Mouse (Mus musculus): ENCODE measurements at regions not wholly inside any gene's neighbourhood (a gene's known extent, or its start where the extent isn't known, plus 50 kb on each side); places are given as distances from the start of the nearest gene placed in this dataset.

DNA sequence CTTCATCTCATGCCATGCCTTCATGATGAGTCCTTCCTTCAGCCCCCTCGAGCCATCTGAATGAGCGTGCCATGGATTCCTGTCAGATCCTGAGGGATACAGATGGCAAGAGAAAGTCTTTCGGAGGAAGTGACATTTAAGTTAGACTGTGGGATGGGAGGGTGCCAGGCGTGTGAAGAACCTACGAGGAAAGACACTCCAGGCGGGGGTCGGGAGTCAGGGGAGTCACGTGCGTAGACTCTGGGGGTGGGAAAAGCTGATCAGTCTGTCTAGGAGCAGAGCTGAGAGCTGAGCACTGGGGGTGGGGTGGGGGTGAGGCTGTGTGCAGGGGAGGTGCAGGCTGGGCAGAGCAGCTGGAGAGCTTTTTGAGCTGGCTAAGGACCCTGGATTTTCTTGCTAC lies 152.0 kb upstream of the Gjb5 start:
- H3K27ac ChIP-seq (replicated peaks) = no peak overlapping the region
- H3K4me1 ChIP-seq = no peaks in the 10 kb centered on the region

DNA sequence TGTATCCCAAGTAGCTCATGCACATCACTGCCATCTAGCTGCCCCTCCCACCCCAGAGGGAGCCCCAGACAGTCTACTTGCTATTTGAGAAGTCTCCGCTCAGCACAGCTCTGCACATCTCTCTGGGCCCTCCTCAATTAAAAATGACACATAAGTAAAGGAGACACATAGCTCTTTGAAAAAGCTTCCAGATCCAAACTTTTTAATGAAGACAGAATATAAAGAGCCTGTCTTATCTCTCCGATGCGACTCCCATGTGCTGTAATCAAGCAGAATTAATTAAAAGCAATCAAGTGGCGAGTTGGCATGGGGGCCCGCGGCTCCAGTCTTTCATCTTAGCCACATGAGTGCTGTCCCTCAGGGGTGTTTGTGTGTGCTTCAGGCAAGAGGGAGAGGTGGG lies 144.6 kb upstream of the Gjb5 start:
- Histone ChIP-seq H3K9ac (no peak overlapping the region), H3K27ac (replicated peaks) (no peak overlapping the region), H3K36me3 (no peaks in the 10 kb centered on the region), H3K9me3 (no peaks in the 10 kb centered on the region), H3K4me3 (no peak overlapping the region), H3K27me3 (replicated peaks) (no peaks in the 10 kb centered on the region), H3K4me1 (no peaks in the 10 kb centered on the region), H3K4me2 (no peak overlapping the region)
- 73% methylated on average over 6 of the region's 6 CpGs for WGBS
- no peak for ATAC-seq (ENCODE audit: extremely low read depth, insufficient number of reproducible peaks, low FRiP score, low TSS enrichment)

More for the DNA sequence above, 152.0 kb upstream of the Gjb5 start:
- no peaks in the 10 kb centered on the region for H3K36me3 ChIP-seq
- WGBS = 71% methylated on average over 9 of the region's 9 CpGs
- H3K4me3 ChIP-seq = no peak overlapping the region
- H3K9ac ChIP-seq = no peak overlapping the region
- no peak overlapping the region for H3K4me2 ChIP-seq
- no peaks in the 10 kb centered on the region for H3K9me3 ChIP-seq
- no peak for ATAC-seq (ENCODE audit: extremely low read depth, insufficient number of reproducible peaks, low FRiP score, low TSS enrichment)
- H3K27me3 ChIP-seq (replicated peaks) = no peaks in the 10 kb centered on the region

DNA sequence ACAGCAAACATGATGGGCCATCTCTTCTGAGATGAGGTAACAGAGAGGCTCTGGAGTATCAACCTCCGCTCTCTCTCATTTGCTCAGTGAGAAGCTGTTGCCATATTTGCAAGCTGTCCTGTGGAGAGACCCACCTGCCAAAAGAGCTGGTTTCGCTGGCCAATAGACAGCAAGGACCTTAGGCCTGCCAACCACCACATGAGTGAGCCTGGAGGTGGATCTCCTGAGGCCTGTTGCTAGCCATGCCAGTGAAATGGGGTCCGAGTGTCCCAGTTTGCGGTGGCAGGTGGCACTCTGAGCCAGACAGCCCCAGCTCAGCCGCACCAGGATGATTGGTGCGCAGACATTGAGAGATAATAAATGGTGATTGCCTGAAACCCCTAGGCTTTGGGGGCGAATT lies 143.9 kb upstream of the Gjb5 start:
- Histone ChIP-seq H3K36me3 (no peaks in the 10 kb centered on the region), H3K27me3 (replicated peaks) (no peaks in the 10 kb centered on the region), H3K4me2 (no peak overlapping the region), H3K27ac (replicated peaks) (no peak overlapping the region), H3K4me1 (no peaks in the 10 kb centered on the region), H3K9ac (no peak overlapping the region), H3K9me3 (no peaks in the 10 kb centered on the region), H3K4me3 (no peak overlapping the region)
- ATAC-seq (ENCODE audit: extremely low read depth, insufficient number of reproducible peaks, low FRiP score, low TSS enrichment) = no peak
- 82% methylated on average over 7 of the region's 7 CpGs for WGBS

- Histone ChIP-seq H3K9me3 (no peaks in the 10 kb centered on the region), H3K4me1 (no peaks in the 10 kb centered on the region), H3K4me3 (no peak overlapping the region), H3K4me2 (no peak overlapping the region), H3K36me3 (no peaks in the 10 kb centered on the region), H3K27me3 (replicated peaks) (no peaks in the 10 kb centered on the region), H3K9ac (no peak overlapping the region), H3K27ac (replicated peaks) (no peak overlapping the region)
- 23% methylated on average over 10 of the region's 10 CpGs for WGBS
- ATAC-seq (ENCODE audit: extremely low read depth, insufficient number of reproducible peaks, low FRiP score, low TSS enrichment) = no peak
Observed at GRCm38 (mm10) chr4:127487016-127487780, 129.2 kb upstream of the Gjb5 start.

GRCm38 (mm10) chr4:127485238-127485637 lies 127.3 kb upstream of the Gjb5 start:
- Histone ChIP-seq H3K4me2 (no peak overlapping the region), H3K27me3 (replicated peaks) (no peaks in the 10 kb centered on the region), H3K4me1 (no peaks in the 10 kb centered on the region), H3K9ac (no peak overlapping the region), H3K36me3 (no peaks in the 10 kb centered on the region), H3K4me3 (no peak overlapping the region), H3K27ac (replicated peaks) (no peak overlapping the region), H3K9me3 (no peaks in the 10 kb centered on the region)
- 65% methylated on average over 5 of the region's 5 CpGs for WGBS
- ATAC-seq (ENCODE audit: extremely low read depth, insufficient number of reproducible peaks, low FRiP score, low TSS enrichment) = no peak

- no peak overlapping the region for H3K27ac ChIP-seq (replicated peaks)
- no peak for ATAC-seq (ENCODE audit: extremely low read depth, insufficient number of reproducible peaks, low FRiP score, low TSS enrichment)
- H3K9ac ChIP-seq = no peak overlapping the region
- 46% methylated on average over 4 of the region's 4 CpGs for WGBS
- H3K4me3 ChIP-seq = no peak overlapping the region
- H3K4me1 ChIP-seq = no peaks in the 10 kb centered on the region
- no peaks in the 10 kb centered on the region for H3K36me3 ChIP-seq
- no peaks in the 10 kb centered on the region for H3K9me3 ChIP-seq
- no peak overlapping the region for H3K4me2 ChIP-seq
- H3K27me3 ChIP-seq (replicated peaks) = no peaks in the 10 kb centered on the region
Observed at GRCm38 (mm10) chr4:127482461-127482860, 124.5 kb upstream of the Gjb5 start.

DNA sequence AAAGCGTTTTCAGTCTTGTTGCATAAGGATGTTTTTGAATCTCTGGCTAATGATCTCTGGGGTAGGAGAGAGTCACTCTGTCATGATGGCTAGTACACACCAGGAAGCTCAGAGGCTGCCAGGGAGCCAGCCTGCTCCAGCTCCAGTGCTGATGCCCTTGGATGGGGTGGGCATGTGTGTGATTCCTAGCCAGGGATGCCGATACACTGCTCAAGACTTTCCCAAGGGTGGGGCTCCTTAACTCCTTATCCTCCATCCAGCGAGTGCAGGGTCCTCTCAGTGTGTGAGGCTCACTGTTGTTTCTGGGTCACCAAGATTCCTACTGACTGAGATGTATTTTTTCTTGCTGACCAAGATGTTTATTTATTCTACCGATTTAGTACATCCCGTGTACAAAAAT lies 122.4 kb upstream of the Gjb5 start:
- Histone ChIP-seq H3K27me3 (replicated peaks) (no peaks in the 10 kb centered on the region), H3K27ac (replicated peaks) (no peak overlapping the region), H3K9ac (no peak overlapping the region), H3K4me3 (no peak overlapping the region), H3K9me3 (no peaks in the 10 kb centered on the region), H3K36me3 (no peaks in the 10 kb centered on the region), H3K4me2 (no peak overlapping the region), H3K4me1 (no peaks in the 10 kb centered on the region)
- WGBS = 69% methylated on average over 5 of the region's 5 CpGs
- ATAC-seq (ENCODE audit: extremely low read depth, insufficient number of reproducible peaks, low FRiP score, low TSS enrichment) = no peak

DNA sequence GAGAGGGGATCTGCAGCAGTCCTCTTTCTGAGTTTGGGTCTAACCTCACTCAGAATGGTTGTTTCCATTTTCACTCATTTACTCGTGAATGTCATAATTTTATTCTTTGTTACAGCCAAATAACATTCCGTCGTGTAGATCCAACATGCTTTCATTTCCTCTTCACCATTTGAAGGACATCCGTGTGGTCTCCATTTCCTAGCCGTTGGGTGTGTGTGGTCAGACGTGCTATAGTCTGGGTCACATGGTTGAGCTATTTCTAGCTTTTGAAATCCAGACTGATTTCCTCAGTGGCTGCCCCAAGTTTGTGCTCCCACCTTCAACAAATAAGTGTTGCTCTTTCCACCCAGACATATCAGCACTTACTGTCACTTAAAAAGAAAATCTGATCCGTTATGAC lies 111.9 kb upstream of the Gjb5 start:
- Histone ChIP-seq H3K9me3 (no peaks in the 10 kb centered on the region), H3K36me3 (no peaks in the 10 kb centered on the region), H3K9ac (no peak overlapping the region), H3K4me1 (no peaks in the 10 kb centered on the region), H3K4me2 (no peak overlapping the region), H3K4me3 (no peak overlapping the region), H3K27ac (replicated peaks) (no peak overlapping the region), H3K27me3 (replicated peaks) (no peaks in the 10 kb centered on the region)
- ATAC-seq (ENCODE audit: extremely low read depth, insufficient number of reproducible peaks, low FRiP score, low TSS enrichment) = no peak
- WGBS = 68% methylated on average over 7 of the region's 7 CpGs

- 82% methylated on average over 11 of the region's 11 CpGs for WGBS
- peaks cover 13% of the 10 kb centered on the region for H3K9me3 ChIP-seq
- no peaks in the 10 kb centered on the region for H3K27me3 ChIP-seq (replicated peaks)
- no peak overlapping the region for H3K27ac ChIP-seq (replicated peaks)
- ATAC-seq (ENCODE audit: extremely low read depth, insufficient number of reproducible peaks, low FRiP score, low TSS enrichment) = no peak
- H3K36me3 ChIP-seq = no peaks in the 10 kb centered on the region
- no peak overlapping the region for H3K4me3 ChIP-seq
- H3K4me1 ChIP-seq = no peaks in the 10 kb centered on the region
- no peak overlapping the region for H3K4me2 ChIP-seq
- H3K9ac ChIP-seq = no peak overlapping the region
Observed at GRCm38 (mm10) chr4:127454511-127455119, 96.6 kb upstream of the Gjb5 start.

GRCm38 (mm10) chr4:127452081-127452480 lies 94.1 kb upstream of the Gjb5 start:
- Histone ChIP-seq H3K9ac (no peak overlapping the region), H3K9me3 (peaks cover 4% of the 10 kb centered on the region; the same call in 1 of the 2 replicates), H3K4me1 (no peaks in the 10 kb centered on the region), H3K36me3 (no peaks in the 10 kb centered on the region), H3K27ac (replicated peaks) (no peak overlapping the region), H3K4me2 (no peak overlapping the region), H3K4me3 (no peak overlapping the region), H3K27me3 (replicated peaks) (no peaks in the 10 kb centered on the region)
- no peak for ATAC-seq (ENCODE audit: extremely low read depth, insufficient number of reproducible peaks, low FRiP score, low TSS enrichment)
- WGBS = 63% methylated on average over 8 of the region's 8 CpGs

GRCm38 (mm10) chr4:127445300-127445699 lies 87.3 kb upstream of the Gjb5 start:
- ATAC-seq (ENCODE audit: extremely low read depth, insufficient number of reproducible peaks, low FRiP score, low TSS enrichment) = no peak
- H3K9ac ChIP-seq = no peak overlapping the region
- no peaks in the 10 kb centered on the region for H3K9me3 ChIP-seq
- H3K4me3 ChIP-seq = no peak overlapping the region
- WGBS = 65% methylated on average over 3 of the region's 3 CpGs
- H3K27ac ChIP-seq (replicated peaks) = no peak overlapping the region
- H3K4me1 ChIP-seq = no peaks in the 10 kb centered on the region
- no peaks in the 10 kb centered on the region for H3K27me3 ChIP-seq (replicated peaks)
- H3K4me2 ChIP-seq = no peak overlapping the region
- H3K36me3 ChIP-seq = no peaks in the 10 kb centered on the region

DNA sequence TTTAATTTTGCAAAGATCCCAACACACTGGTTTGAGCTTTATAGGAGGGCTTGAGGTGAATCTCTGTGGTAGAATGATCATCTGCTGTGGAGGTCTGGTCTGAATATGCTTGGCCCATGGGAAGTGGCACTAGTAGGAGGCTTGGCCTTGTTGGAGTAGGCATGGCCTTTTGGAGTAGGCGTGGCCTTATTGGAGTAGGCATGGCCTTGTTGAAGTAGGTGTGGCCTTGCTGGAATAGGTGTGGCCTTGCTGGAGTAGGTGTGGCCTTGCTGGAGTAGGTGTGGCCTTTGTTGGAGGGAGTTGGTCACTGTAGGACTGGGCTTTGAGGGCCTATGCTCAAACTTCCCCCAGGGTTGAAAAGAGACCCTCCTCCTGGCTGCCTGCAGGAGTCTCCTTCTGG lies 86.1 kb upstream of the Gjb5 start:
- Histone ChIP-seq H3K36me3 (no peaks in the 10 kb centered on the region), H3K4me3 (no peak overlapping the region), H3K27me3 (replicated peaks) (no peaks in the 10 kb centered on the region), H3K4me2 (no peak overlapping the region), H3K9me3 (no peaks in the 10 kb centered on the region), H3K4me1 (no peaks in the 10 kb centered on the region), H3K9ac (no peak overlapping the region), H3K27ac (replicated peaks) (no peak overlapping the region)
- WGBS = 83% methylated on average over 1 of the region's 1 CpGs
- no peak for ATAC-seq (ENCODE audit: extremely low read depth, insufficient number of reproducible peaks, low FRiP score, low TSS enrichment)

All from heart, embryonic 13.5 days (tissue).